Mouse (Mus musculus) neural tube, embryonic 10.5 days (tissue): ENCODE results near the gene Fkbp6.
"Not testable (repeated sequence)": the region's sequence is repeated elsewhere in the genome, so short reads cannot be mapped to it uniquely, and the experiment has no call there.

Experiments
- DNase-seq: peaks from one replicate; pipeline ENCODE4 v3.0.0-alpha.2; 2017; ENCODE audit warnings: low spot score; ENCODE audit errors: extremely low spot score

Gene Fkbp6

GRCm38 (mm10) chr5:135349862-135350261, at the start of gene Fkbp6:
Gene Fkbp6, minus strand, starts transcription at chr5:135350044.
- no peak for DNase-seq

- DNase-seq: no peak
Measured at GRCm38 (mm10) chr5:135399382-135399781, 49.5 kb upstream of the Fkbp6 start.

DNA sequence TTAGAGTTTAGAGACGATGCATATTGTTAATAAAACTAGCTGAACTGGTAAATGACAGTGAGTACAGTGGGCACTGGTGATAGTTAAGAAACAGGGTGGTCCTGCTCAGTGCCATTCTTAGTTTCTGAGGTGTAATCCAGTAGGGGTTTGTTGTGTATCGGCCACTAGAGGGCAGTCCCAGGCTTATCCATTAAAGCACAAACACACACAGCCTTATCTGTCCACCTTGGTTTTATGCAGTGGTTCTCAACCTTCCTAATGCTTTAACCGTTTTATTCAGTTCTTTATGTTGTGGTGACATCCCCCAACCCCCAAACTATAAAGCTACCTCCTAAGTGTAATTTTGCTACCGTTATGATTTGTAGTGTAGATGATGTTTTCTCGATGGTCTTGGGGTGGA, 46.0 kb upstream of the Fkbp6 start:
- DNase-seq: no peak

- peak; percentile 84 for DNase-seq
Measured at GRCm38 (mm10) chr5:135394004-135394823, 44.4 kb upstream of the Fkbp6 start, which contains the start of gene Pom121. Gene Pom121, minus strand, starts transcription at chr5:135394546.

- no peak for DNase-seq
Measured at GRCm38 (mm10) chr5:135383771-135384170, 33.9 kb upstream of the Fkbp6 start.

- DNase-seq: no peak
Measured at GRCm38 (mm10) chr5:135382746-135383145, 32.9 kb upstream of the Fkbp6 start.

DNA sequence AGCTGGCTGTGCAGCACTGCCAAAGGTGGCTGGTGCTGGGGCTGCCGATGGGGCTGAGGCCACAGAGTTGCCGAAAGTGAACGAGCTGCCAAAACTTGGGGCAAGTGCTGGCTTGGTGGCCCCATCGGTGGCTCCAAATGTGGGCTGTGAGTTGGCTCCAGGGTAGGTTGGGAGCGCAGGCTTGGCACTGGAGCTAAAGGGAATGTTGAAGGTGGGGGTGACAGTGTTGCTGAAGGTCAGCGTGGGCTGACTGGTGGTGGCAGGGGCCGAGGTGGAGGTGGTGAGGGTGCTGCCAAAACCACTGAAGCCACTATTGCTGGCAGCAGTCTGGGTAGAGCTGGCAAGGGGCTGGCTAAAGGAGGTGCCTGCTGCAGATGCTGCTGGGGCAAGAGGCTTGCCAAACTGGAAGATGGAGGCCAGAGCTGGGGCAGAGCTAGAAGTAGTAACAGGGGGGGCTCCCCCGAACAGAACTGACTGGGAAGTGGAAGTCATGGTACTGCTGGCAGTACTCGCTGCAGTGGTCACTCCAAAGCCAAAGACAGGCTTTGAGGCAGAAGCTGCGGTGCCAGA, 31.6 kb upstream of the Fkbp6 start:
- DNase-seq: no peak

- no peak for DNase-seq
Measured at GRCm38 (mm10) chr5:135380681-135381080, 30.8 kb upstream of the Fkbp6 start.

DNA sequence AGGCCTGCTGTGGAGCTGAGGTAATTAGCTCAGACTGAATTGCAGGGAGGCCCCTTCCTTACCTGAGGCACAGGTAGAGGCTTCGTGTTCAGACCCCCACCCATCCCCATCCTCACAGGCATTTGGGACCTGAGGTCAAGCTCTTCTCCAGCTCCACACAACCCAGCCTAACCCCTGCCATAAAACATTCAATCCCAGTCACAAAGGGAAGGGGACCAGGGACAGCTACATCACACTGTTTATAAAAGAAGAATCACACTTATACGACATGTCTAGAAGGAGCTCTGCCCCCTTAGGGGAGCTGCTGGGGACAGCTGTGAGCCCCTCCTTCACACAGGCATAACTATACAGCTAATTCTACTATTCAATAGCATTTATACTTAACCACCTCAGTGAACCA, 26.5 kb upstream of the Fkbp6 start:
- DNase-seq: no peak

- no peak for DNase-seq
Measured at GRCm38 (mm10) chr5:135375167-135375566, 25.3 kb upstream of the Fkbp6 start.

GRCm38 (mm10) chr5:135373601-135374000, 23.8 kb upstream of the Fkbp6 start:
- no peak for DNase-seq

- DNase-seq: no peak
Measured at GRCm38 (mm10) chr5:135371195-135371594, 21.4 kb upstream of the Fkbp6 start.

DNA sequence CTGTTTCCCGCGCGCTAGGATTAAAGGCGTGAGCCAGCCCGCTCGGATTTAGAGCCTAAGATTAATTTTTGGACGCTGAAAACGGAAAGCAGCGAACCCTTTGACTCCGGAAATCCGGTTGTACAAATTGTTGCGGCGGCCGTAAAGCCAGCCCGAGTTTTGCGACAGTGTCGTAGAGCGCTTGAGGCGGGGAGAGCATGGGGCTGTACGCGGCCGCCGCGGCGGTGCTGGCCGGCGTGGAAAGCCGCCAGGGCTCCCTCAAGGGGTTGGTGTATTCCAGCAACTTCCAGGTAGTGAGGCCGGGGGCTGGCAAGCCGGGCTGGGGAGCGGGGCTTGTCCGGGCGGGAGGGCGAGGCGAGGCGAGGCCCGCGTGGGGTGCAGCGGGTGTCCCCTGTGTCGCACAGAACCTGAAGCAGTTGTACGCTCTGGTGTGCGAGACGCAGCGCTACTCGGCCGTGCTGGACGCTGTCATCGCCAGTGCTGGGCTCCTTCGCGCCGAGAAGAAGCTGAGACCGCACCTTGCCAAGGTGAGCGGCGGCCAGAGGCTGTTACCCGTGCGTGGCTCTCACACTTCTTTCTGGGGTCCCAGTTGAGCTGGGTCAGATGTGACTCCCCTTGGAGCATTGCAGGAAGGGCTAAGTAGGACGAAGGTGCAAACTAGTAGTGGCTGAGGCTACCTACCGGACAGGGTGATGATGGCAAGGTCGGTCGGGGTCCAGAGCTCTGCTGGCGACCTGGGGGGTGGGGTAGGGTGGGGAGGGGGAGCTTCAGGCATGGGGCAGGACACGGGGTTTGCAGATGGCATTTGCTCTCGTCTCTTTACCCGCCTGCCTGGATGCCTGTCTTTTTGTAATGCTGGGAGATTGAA, 20.2 kb upstream of the Fkbp6 start, which contains the start of gene Nsun5:
TSS of gene Nsun5 (plus strand) at position 167 of the 868 bp plus-strand sequence.
- DNase-seq: peak; percentile 97

DNA sequence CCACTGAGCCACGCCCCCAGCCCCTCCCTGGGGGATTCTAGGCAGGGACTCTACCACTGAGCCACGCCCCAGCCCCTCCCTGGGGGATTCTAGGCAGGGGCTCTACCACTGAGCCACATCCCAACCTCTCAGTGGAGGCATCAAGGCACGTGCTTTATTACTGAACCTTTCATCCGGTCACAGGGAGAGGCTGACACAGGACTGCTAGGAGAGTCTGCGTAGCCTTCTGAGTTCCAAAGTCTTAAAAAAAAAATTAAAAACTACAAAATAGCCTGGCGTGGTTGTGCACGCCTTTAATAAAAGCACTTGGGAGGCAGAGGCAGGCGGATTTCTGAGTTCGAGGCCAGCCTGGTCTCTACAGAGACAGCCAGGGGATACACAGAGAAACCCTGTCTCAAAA, 19.4 kb upstream of the Fkbp6 start:
- DNase-seq: not testable (repeated sequence)

GRCm38 (mm10) chr5:135368312-135368711, 18.5 kb upstream of the Fkbp6 start:
- no peak for DNase-seq

DNA sequence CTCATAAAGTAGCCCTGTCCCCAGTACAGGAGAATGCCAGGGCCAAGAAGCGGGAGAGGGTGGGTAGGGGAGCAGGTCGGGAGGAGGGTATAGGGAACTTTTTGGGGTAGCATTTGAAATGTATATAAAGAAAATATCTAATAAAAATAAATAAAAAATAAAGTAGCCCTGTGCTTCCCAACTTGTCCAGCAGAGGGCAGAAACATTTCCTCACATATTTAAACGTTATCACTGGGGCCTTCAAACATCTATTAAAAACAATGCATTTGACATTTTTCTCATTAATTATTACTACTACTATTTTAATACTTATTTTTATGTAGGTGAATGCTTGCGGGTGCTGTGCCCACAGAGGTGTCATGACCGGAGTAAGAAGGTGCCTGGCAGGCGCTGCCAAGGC, 18.0 kb upstream of the Fkbp6 start:
- DNase-seq: no peak

DNA sequence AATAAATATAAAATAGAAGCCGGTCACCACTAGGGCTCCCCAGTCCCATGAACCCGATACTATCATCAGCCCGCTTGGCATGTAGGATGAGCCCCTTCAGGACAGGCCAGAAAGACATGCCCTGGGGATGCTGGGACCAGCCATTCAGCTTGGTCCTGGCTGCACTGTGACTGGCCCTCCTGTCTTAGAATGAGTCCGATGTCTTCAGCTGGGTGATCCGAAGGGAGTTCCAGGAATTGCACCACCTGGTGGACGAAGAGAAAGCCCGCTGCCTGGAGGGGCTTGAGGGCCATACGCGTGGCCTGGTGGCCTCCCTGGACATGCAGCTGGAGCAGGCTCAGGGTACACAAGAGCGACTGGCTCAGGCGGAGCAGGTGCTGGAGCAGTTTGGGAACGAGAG, 13.7 kb upstream of the Fkbp6 start:
- DNase-seq: peak; percentile 50

DNA sequence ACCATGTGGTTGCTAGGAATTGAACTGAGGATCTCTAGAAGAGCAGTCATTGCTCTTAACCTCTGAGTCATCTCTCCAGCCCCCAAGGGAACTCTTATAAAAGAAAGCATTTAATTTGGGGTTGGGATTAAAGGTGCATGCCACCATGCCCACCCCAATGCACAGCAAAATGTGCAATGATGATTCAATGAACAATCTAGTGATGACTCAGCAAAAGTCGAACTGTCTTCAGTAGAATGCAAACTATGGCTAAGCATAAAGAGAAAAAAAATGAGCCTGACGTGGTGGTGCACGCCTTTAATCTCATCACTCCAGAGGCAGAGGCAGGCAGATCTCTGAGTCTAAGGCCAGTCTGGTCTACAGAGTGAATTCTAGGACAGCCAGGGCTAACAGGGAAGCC, 12.7 kb upstream of the Fkbp6 start:
- DNase-seq: no peak

DNA sequence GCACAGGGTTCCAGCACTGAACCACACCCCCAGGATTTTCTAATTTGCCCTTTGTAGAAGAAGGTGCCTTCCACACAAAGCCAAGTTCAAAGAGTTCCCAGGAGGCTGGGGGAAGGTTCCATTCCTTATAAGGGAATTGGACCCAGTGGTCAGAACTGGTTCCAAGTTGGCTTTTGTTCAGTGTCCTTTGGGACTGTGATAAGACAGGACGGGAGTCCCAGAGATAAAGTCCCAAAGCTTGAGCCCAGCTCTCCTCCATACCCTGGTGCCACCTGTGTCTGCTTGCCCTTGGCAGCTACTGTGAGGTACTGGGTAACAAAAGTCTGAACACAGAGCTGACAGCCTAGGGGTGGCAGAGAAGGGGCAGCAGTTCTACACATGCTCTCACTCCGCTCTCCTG, 9.9 kb upstream of the Fkbp6 start:
- no peak for DNase-seq

DNA sequence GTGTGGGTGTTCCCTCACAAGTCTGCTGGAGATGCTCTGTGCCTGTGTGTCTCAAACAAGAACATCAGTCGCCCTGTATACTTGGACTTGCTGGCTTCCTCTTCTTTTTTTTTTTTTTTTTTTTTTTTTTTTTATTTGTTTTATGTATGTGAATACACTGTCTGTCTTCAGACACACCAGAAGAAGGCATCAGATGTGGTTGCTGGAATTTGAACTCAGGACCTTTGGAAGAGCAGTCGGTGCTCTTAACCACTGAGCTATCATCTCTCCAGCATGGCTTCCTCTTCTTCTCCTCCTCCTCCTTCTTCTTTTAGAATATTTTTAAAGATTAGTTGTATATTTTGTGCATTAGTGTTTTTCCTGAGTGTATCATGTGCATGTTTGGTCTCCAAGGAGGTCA, 7.7 kb upstream of the Fkbp6 start:
- DNase-seq: no peak

GRCm38 (mm10) chr5:135356090-135356489, 6.2 kb upstream of the Fkbp6 start:
- no peak for DNase-seq

GRCm38 (mm10) chr5:135353564-135353963, 3.7 kb upstream of the Fkbp6 start:
- no peak for DNase-seq
